Mouse (Mus musculus) lung, embryonic 14.5 days (tissue): ENCODE measurements around the gene Xpnpep2. TPM values are rescaled to one million over a fixed set of nuclear protein-coding genes. Genes with fewer than 3 reads are reported as not detected.

Source experiments
- ATAC-seq: fragments of 200-750 bp; cut with Nextera tagmentation; 2 replicates; pipeline ENCODE4 v1.8.0; 2017; ENCODE audit warnings: mild to moderate bottlenecking, moderate TSS enrichment, moderate library complexity; ENCODE audit not compliant: insufficient read depth
- DNase-seq: peaks from one replicate; pipeline ENCODE4 v3.0.0-alpha.2; 2015
- H3K27ac ChIP-seq: fragments of 300-500 bp; sonication (generic); 2 replicates; pipeline ENCODE4 v1.5.1; 2014; ENCODE audit warnings: low read depth, mild to moderate bottlenecking, moderate library complexity
- H3K27me3 ChIP-seq: fragments of 300-500 bp; sonication (generic); 2 replicates; pipeline ENCODE4 v1.6.1; 2014; ENCODE audit warnings: low read length, control low read depth; ENCODE audit not compliant: insufficient read depth
- H3K36me3 ChIP-seq: fragments of 300-500 bp; sonication (generic); 2 replicates; pipeline ENCODE4 v1.6.1; 2014; ENCODE audit warnings: control low read depth; ENCODE audit not compliant: insufficient read depth
- H3K4me1 ChIP-seq: fragments of 300-500 bp; sonication (generic); 2 replicates; pipeline ENCODE4 v1.6.1; 2014; ENCODE audit warnings: antibody characterized with exemption, control low read depth; ENCODE audit not compliant: insufficient read depth
- H3K4me2 ChIP-seq: fragments of 300-500 bp; sonication (generic); 2 replicates; pipeline ENCODE4 v1.6.1; 2014; ENCODE audit warnings: mild to moderate bottlenecking
- H3K4me3 ChIP-seq: fragments of 300-500 bp; sonication (generic); 2 replicates; pipeline ENCODE4 v1.5.1; 2014; ENCODE audit warnings: low read depth, low read length
- H3K9ac ChIP-seq: fragments of 300-500 bp; sonication (generic); 2 replicates; pipeline ENCODE4 v1.6.1; 2014
- H3K9me3 ChIP-seq: fragments of 300-500 bp; sonication (generic); 2 replicates; pipeline ENCODE4 v1.6.1; 2016; ENCODE audit warnings: low read depth, low read length, control low read depth
- CTCF ChIP-seq: IDR thresholded peaks from 2 replicates; pipeline ENCODE4 v1.5.1; 2016; ENCODE audit warnings: antibody characterized with exemption, low read depth
- WGBS: fragments of 180-500 bp; shearing (Covaris S2); extraction: QIAGEN DNeasy Blood & Tissue Kit; methylation state at CpG from one replicate; pipeline ENCODE4 v1.1.7; 2014; 5-methylcytosine and 5-hydroxymethylcytosine counted together
- polyA plus RNA-seq: library from polyadenylated mRNA; unstranded; fragments of >200 nt; fragmentation: Nextera tagmentation; extraction: Ambion mirVana; gene quantifications from 2 replicates; pipeline ENCODE4 v1.2.1, GENCODE M21; 2014

Gene Xpnpep2
- polyA plus RNA-seq, 1 experiment from 2014 or later = 1.3 TPM

DNA sequence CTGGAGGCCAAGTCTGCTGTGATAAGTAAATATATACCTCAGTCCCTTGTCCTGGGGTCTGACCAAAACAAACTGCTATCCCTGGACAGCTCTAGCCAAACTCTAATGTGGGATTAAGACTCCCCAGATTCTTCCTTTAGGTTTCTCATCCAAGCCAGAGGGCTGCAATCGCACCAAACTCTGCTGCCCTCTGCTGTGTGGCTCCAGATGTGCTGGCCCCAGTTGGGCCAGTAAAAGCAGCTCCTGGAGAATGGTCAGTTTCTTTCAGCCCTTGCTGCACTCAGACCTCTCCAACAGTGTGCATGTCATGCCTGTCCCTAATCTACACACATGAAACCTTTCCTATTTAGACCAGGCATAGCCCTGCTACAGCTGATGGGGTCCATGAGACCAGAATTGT lies 8.7 kb upstream of the Xpnpep2 start:
- peak; percentile 57 for TF ChIP-seq CTCF
- Histone ChIP-seq H3K27me3 (no peaks in the 10 kb centered on the region), H3K9me3 (no peaks in the 10 kb centered on the region), H3K27ac (no peak overlapping the region), H3K4me3 (no peak overlapping the region), H3K9ac (no peak overlapping the region), H3K4me2 (no peak overlapping the region), H3K4me1 (no peaks in the 10 kb centered on the region), H3K36me3 (no peaks in the 10 kb centered on the region)
- ATAC-seq = no peak
- peak; percentile 63 for DNase-seq
- WGBS = 6% methylated on average over 1 of the region's 1 CpGs

DNA sequence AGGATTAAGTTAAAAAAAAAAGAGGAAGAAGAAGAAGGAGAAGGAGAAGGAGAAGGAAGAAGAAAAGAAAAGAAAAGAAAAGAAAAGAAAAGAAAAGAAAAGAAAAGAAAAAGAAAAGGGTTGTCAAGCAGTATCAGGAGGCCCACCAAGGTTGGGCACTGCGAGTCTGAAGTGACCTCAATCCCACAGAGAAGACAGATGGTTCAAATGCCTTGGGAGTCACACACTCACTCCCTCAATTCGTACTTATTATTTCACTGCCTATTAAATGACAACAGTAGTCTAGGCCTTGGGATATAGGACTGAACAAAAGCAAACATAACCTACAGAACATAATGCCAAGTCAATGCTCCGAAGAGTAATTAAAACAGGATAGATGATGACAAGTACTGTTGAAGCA lies 5.3 kb upstream of the Xpnpep2 start:
- no peaks in the 10 kb centered on the region for H3K9me3 ChIP-seq
- ATAC-seq (no peak), DNase-seq (no peak)
- no peaks in the 10 kb centered on the region for H3K4me1 ChIP-seq
- H3K4me3 ChIP-seq = no peak overlapping the region
- no peak overlapping the region for H3K9ac ChIP-seq
- WGBS = 77% methylated on average over 3 of the region's 3 CpGs
- no peaks in the 10 kb centered on the region for H3K27me3 ChIP-seq
- no peak overlapping the region for H3K27ac ChIP-seq
- no peaks in the 10 kb centered on the region for H3K36me3 ChIP-seq
- H3K4me2 ChIP-seq = no peak overlapping the region
- TF ChIP-seq CTCF = no peak

DNA sequence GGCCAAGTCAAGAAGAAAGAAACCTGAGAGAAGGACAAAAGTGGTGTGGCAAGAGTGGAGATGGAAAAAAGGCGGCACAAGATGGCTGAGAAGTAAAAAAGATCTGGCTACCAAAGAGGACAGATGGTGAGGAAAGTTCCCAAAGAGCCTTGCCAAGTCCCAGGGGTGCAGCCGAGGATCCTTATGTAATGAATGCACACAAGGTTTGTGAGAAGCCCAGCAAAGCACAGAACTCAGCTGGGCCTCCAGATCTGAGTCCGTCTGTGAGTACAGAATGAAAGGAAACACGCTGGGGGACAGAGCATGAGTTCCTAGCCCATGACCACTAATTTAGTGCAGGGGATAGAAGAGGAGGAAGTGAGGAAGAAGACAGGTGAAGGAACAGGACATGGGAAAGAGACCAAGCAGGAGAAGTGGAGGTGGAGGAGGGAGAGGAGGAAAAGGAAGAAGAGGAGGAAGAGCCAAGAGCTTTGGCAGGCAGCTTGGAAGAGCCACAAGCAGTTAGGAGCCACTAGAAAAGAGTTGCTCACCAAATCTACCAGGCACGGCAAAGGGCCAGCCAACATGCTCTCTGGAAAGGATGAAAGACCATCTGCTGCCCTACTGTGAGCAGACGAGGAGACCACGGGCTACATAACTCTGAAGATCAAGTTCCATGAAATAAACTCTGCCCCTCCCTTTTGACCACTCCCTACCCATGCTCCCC lies 3.6 kb upstream of the Xpnpep2 start:
- Histone ChIP-seq H3K27me3 (no peaks in the 10 kb centered on the region), H3K4me2 (no peak overlapping the region), H3K9ac (no peak overlapping the region), H3K4me3 (no peak overlapping the region), H3K4me1 (0 out of 2 replicates have a peak, but pooled peaks cover 3% of the 10 kb centered on the region), H3K27ac (no peak overlapping the region), H3K36me3 (no peaks in the 10 kb centered on the region), H3K9me3 (no peaks in the 10 kb centered on the region)
- TF ChIP-seq CTCF = no peak
- ATAC-seq = no peak
- no peak for DNase-seq
- WGBS = 74% methylated on average over 7 of the region's 7 CpGs

DNA sequence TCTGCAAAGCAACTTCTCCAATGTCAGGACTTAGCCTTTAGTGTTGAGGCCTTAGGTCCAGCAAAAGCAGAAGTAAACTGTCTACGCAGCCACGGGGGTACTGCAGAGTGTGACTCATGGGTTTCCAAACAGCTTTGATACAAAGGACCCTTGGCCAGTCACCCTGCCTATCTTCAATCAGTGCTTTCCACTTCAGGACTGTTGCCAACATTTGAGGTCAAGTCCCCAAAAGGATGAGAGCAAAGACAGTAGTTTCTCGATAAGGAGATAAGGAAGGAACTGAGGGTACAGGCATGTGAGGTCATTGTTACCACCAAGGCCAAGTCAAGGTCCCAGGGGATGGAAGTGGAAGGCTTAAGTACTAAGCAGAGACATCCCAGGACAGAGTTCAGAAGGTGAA lies 2.3 kb upstream of the Xpnpep2 start:
- H3K4me2 ChIP-seq = no peak overlapping the region
- H3K36me3 ChIP-seq = no peaks in the 10 kb centered on the region
- DNase-seq = no peak
- no peaks in the 10 kb centered on the region for H3K9me3 ChIP-seq
- ATAC-seq = no peak
- 0 out of 2 replicates have a peak, but pooled peaks cover 3% of the 10 kb centered on the region for H3K4me1 ChIP-seq
- no peak overlapping the region for H3K9ac ChIP-seq
- 46% methylated on average over 3 of the region's 3 CpGs for WGBS
- H3K27ac ChIP-seq = no peak overlapping the region
- H3K4me3 ChIP-seq = no peak overlapping the region
- H3K27me3 ChIP-seq = no peaks in the 10 kb centered on the region
- TF ChIP-seq CTCF = no peak

DNA sequence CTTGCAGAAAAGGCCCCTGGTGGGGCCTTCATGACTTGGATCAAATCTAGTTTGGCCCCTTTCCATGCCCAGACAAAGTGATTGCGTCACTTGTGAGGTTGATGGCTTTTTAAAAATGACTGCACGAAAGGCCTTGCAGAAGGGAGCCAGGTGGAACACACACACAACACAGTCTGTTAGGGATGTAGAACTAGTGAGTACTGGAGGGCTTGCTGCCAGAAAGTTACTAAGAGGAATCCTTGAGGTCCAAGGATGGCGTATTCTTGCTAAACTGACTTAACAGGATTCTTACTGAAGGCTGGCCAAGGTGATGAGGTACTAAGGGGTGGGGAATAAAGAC lies 761 bp downstream of the Xpnpep2 start:
- Histone ChIP-seq H3K9me3 (no peaks in the 10 kb centered on the region), H3K4me2 (no peak overlapping the region), H3K36me3 (no peaks in the 10 kb centered on the region), H3K27ac (no peak overlapping the region), H3K27me3 (no peaks in the 10 kb centered on the region), H3K4me3 (no peak overlapping the region), H3K4me1 (0 out of 2 replicates have a peak, but pooled peaks cover 3% of the 10 kb centered on the region), H3K9ac (no peak overlapping the region)
- ATAC-seq (no peak), DNase-seq (no peak)
- TF ChIP-seq CTCF = no peak
- 60% methylated on average over 3 of the region's 3 CpGs for WGBS

DNA sequence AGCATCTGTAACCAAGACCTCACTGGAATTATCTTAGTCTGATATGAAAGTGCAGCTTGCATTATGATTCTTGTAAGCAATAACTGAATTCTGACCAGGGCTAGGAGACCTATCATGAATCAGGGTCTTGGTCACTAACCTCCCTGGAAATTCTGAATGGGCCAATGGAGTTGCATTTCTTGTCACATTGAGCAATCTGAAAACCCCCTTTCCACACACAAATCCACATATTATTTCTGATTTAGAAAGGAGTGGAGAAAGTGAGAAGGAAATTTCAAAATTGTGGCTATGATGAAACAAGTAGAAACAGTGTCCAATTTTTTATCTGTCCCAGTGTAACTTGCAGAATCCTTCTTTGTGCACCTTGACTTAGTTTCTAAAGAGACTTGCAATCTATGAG lies 10.8 kb downstream of the Xpnpep2 start:
- H3K27me3 ChIP-seq = no peaks in the 10 kb centered on the region
- H3K4me2 ChIP-seq = no peak overlapping the region
- no peak for DNase-seq
- ATAC-seq = no peak
- H3K36me3 ChIP-seq = no peaks in the 10 kb centered on the region
- no peak overlapping the region for H3K9ac ChIP-seq
- H3K4me3 ChIP-seq = no peak overlapping the region
- H3K27ac ChIP-seq = no peak overlapping the region
- H3K4me1 ChIP-seq = no peaks in the 10 kb centered on the region
- TF ChIP-seq CTCF = no peak
- no peaks in the 10 kb centered on the region for H3K9me3 ChIP-seq

DNA sequence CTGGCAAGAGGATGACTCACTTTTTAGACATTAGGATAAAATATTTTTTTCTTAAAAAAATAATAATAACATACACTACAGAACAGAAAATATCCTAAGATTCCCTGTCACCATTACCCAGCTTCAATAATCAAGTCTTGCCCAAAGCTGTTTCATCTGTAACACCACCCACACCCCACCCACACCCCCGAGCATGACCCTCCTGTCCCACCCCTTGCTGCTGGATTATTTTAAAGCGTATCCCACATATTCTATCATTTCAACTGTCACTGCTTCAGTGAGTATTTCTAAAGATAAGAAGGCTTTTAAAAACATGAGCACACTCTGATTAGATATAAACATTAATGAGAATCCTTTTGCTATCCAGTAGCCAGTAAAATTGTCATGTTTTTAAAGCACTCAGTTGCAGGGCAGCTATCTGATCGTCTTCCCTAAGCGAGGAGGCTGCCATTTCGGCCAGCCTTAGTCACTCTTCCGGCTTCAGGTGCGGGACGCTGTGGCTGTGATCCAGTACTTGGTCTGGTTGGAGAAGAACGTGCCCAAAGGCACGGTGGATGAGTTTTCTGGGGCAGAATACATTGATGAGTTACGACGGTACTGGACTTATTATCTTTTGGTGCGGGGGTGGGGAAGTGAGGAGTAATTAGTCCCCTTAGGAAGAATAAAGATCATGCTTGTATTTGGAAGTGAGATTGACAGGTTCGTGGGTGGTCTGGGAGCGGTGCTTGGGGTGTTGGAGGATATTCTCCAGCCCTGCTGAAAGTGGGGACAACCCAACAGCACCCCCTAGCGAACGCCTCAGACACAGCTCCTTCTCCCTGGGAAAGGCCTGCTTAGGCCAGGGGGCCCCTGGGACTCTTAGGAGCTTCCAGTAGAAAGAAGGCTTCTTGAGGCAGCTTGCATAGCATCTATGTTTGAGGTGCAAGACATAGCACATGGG lies 15.9 kb downstream of the Xpnpep2 start:
- no peak overlapping the region for H3K9ac ChIP-seq
- TF ChIP-seq CTCF = peak; percentile 73
- ATAC-seq (peak; percentile 85), DNase-seq (peak; percentile 84)
- no peak overlapping the region for H3K4me3 ChIP-seq
- no peaks in the 10 kb centered on the region for H3K4me1 ChIP-seq
- 0 out of 2 replicates have a peak overlapping the region, but pooled peaks have one; percentile 60 for H3K27ac ChIP-seq
- H3K36me3 ChIP-seq = no peaks in the 10 kb centered on the region
- H3K9me3 ChIP-seq = no peaks in the 10 kb centered on the region
- 18% methylated on average over 17 of the region's 17 CpGs for whole genome bisulfite sequencing
- peak overlapping the region; percentile 47 for H3K4me2 ChIP-seq
- H3K27me3 ChIP-seq = no peaks in the 10 kb centered on the region
